Mouse (Mus musculus) stomach, embryonic 16.5 days (tissue): ENCODE results near the gene Vmn1r189. TPM values are rescaled to one million over a fixed set of nuclear protein-coding genes. Genes with fewer than 3 reads are reported as not detected.

ENCODE experiments used
- microRNA-seq: library from miRNA; unstranded; fragments of <30 nt; microRNA quantifications from one replicate; pipeline ENCODE4, GENCODE M21; 2016
- polyA plus RNA-seq: library from polyadenylated mRNA; unstranded; fragments of >200 nt; fragmentation: Nextera tagmentation; extraction: Ambion mirVana; gene quantifications from 2 replicates; pipeline ENCODE4 v1.2.1, GENCODE M21; 2015

Vmn1r189 gene
- polyA plus RNA-seq, 1 experiment from 2014 or later: not detected

Small RNAs within 50 kb of the gene (microRNA-seq; reads per million reads assigned to microRNA genes)
- not detected for gene Gm26300

Other genes starting within 250 kb of the Vmn1r189 start
- 5.3 and 6.2 TPM in 2 replicates for gene Zfp184, start 160.7 kb downstream of the Vmn1r189 start, polyA plus RNA-seq
- gene Pom121l2, start 124.6 kb downstream of the Vmn1r189 start, polyA plus RNA-seq: 0.09 TPM in 1 of 2 replicates, not detected in the other
- gene Prss16, start 96.1 kb downstream of the Vmn1r189 start, polyA plus RNA-seq: 0.92 and 1.1 TPM in 2 replicates
- 10.9 TPM in 1 of 2 replicates, not detected in the other for gene Hist1h2ah, start 70.3 kb downstream of the Vmn1r189 start, polyA plus RNA-seq
- gene Hist1h2bk, start 70.0 kb downstream of the Vmn1r189 start, polyA plus RNA-seq: 2.6 and 4.0 TPM in 2 replicates
- 13.4 and 15.5 TPM in 2 replicates for gene Hist1h4i, start 64.5 kb downstream of the Vmn1r189 start, polyA plus RNA-seq
- gene Hist1h2ag, start 62.9 kb downstream of the Vmn1r189 start, polyA plus RNA-seq: 17.8 and 25.3 TPM in 2 replicates
- gene Hist1h2bj, start 62.6 kb downstream of the Vmn1r189 start, polyA plus RNA-seq: 5.6 and 10.3 TPM in 2 replicates
- gene Vmn1r188, start 21.4 kb downstream of the Vmn1r189 start, polyA plus RNA-seq: not detected in 2 replicates
- not detected in 2 replicates for gene Vmn1r191, start 78.1 kb upstream of the Vmn1r189 start, polyA plus RNA-seq
- gene Vmn1r192, start 85.3 kb upstream of the Vmn1r189 start, polyA plus RNA-seq: not detected in 2 replicates
- gene Vmn1r193, start 117.3 kb upstream of the Vmn1r189 start, polyA plus RNA-seq: not detected in 2 replicates
- gene Vmn1r194, start 138.4 kb upstream of the Vmn1r189 start, polyA plus RNA-seq: not detected in 2 replicates
- gene Vmn1r195, start 164.7 kb upstream of the Vmn1r189 start, polyA plus RNA-seq: not detected in 2 replicates
- gene Vmn1r196, start 184.1 kb upstream of the Vmn1r189 start, polyA plus RNA-seq: not detected in 2 replicates
- gene Vmn1r197, start 218.8 kb upstream of the Vmn1r189 start, polyA plus RNA-seq: not detected in 2 replicates
- not detected in 2 replicates for gene Vmn1r198, start 244.5 kb upstream of the Vmn1r189 start, polyA plus RNA-seq